Comparison of ENCODE assay signal across 9 mouse cellular contexts in genomic region chr10:17575448-17576332, GRCm38 (mm10).
DNase-seq lines count a peak whose midpoint lies in the region; ATAC-seq and TF ChIP-seq lines count a peak whose summit lies in the region.
"Had no signal": no experiment of that assay in that cellular context is flagged by ENCODE, and none has a peak within 500 bp of the region (broad histone marks: within the 10 kb centered on the region; RNA-seq: fewer than 3 reads in every experiment).

No protein-coding gene starts in this region.

- H3K9ac ChIP-seq in heart, embryonic 11.5 days (ENCODE audit: low read depth, low read length) = peak overlapping the region; percentile 18; the same call in 1 of the 2 replicates
- H3K9ac ChIP-seq in ES-E14 (ENCODE audit: insufficient read depth, low read depth, low read length, poor library complexity, severe bottlenecking) = peak overlapping the region; percentile 10
- H3K9ac ChIP-seq: limb, embryonic 12.5 days had no signal

- H3K4me2 ChIP-seq in heart, embryonic 11.5 days = no peak overlapping the region
- H3K4me2 ChIP-seq: limb, embryonic 12.5 days had no signal

- no peaks in the 10 kb centered on the region for H3K27me3 ChIP-seq in heart, embryonic 11.5 days (ENCODE audit: control insufficient read depth, insufficient read depth, low read length)
- H3K27me3 ChIP-seq in cerebellum, adult 2 months (ENCODE audit: control insufficient read depth, insufficient read depth, low read length) = no peaks in the 10 kb centered on the region
- H3K27me3 ChIP-seq: limb, embryonic 12.5 days had no signal

- 48% methylated on average over 10 of the region's 10 CpGs for WGBS in heart, embryonic 11.5 days (ENCODE audit: insufficient replicate concordance)
- 75% methylated on average over 10 of the region's 10 CpGs for WGBS in cerebellum, adult 2 months

- no peaks in the 10 kb centered on the region for H3K36me3 ChIP-seq in heart, embryonic 11.5 days (ENCODE audit: control insufficient read depth, insufficient read depth, low read length)
- H3K36me3 ChIP-seq in ES-E14 (ENCODE audit: control insufficient read depth, insufficient read depth, low read length, poor library complexity, severe bottlenecking) = no peaks in the 10 kb centered on the region; the same call in 1 of the 2 replicates
- H3K36me3 ChIP-seq: limb, embryonic 12.5 days had no signal

- H3K4me3 ChIP-seq in heart, embryonic 11.5 days (ENCODE audit: low read depth, low read length) = no peak overlapping the region
- no peak overlapping the region for H3K4me3 ChIP-seq in ES-E14 (ENCODE audit: insufficient read depth in 1 of 2, low read depth in 1 of 2, low read length in 2 of 2, poor library complexity in 1 of 2, severe bottlenecking in 1 of 2)
- H3K4me3 ChIP-seq in cerebellum, adult 2 months (replicated peaks; ENCODE audit: insufficient read depth, low read depth, low read length) = no peak overlapping the region
- H3K4me3 ChIP-seq: limb, embryonic 12.5 days had no signal

- no peak for TF ChIP-seq POLR2A in cerebellum, adult 2 months (IDR thresholded peaks at IDR 0.05; ENCODE audit: borderline replicate concordance, insufficient read depth, low read length)

- no peak for DNase-seq in heart, adult 8-10 months (ENCODE audit: low spot score)
- no peak for DNase-seq in ES-E14 (ENCODE audit: low read depth, low spot score)
- peak; percentile 81 for DNase-seq in lung, postnatal 25 days (ENCODE audit: low spot score)
- no peak for DNase-seq in cerebellum, postnatal 36 days
- DNase-seq in cerebellum, adult 2 months = no peak
- no peak for DNase-seq in cerebellum, adult 8-10 months

- no peak for TF ChIP-seq CTCF in cerebellum, adult 2 months (IDR thresholded peaks at IDR 0.05; ENCODE audit: borderline replicate concordance, insufficient read depth, low read depth, low read length)

- peak; percentile 78 for ATAC-seq in heart, embryonic 11.5 days (replicated peaks; ENCODE audit: insufficient number of reproducible peaks, low FRiP score, low TSS enrichment)
- peak; percentile 86 for ATAC-seq in granulocyte monocyte progenitor cell, adult 5-6 weeks (replicated peaks; ENCODE audit: poor library complexity, severe bottlenecking)

- H3K4me1 ChIP-seq in heart, embryonic 11.5 days (ENCODE audit: control insufficient read depth, insufficient read depth, low read length) = peaks cover 7% of the 10 kb centered on the region
- peaks cover 13 to 31% of the 10 kb centered on the region in 2 experiments for H3K4me1 ChIP-seq in ES-E14 (ENCODE audit: control insufficient read depth in 2 of 2, insufficient read depth in 2 of 2, low read length in 2 of 2, poor library complexity in 1 of 2)
- no peaks in the 10 kb centered on the region for H3K4me1 ChIP-seq in cerebellum, adult 2 months (ENCODE audit: control insufficient read depth, insufficient read depth, low read length)

- H3K9me3 ChIP-seq in heart, embryonic 11.5 days (replicated peaks; ENCODE audit: control insufficient read depth, low read length) = no peaks in the 10 kb centered on the region
- H3K9me3 ChIP-seq in ES-E14 (ENCODE audit: control insufficient read depth, insufficient read depth, low read depth, low read length) = no peaks in the 10 kb centered on the region
- H3K9me3 ChIP-seq: limb, embryonic 12.5 days had no signal

- in situ Hi-C loops in ES-E14 (cut with MboI; ENCODE audit: low sequenced_read_pairs in 2 of 2, unreplicated experiment in 2 of 2) = no loop called here

- H3K27ac ChIP-seq in heart, embryonic 11.5 days (ENCODE audit: low read depth, low read length) = peak overlapping the region; percentile 60
- peak overlapping the region; percentile 77 for H3K27ac ChIP-seq in ES-E14 (ENCODE audit: insufficient read depth, low read depth, low read length, poor library complexity, severe bottlenecking)
- H3K27ac ChIP-seq in cerebellum, adult 2 months (ENCODE audit: insufficient read depth, low read length) = no peak overlapping the region
- H3K27ac ChIP-seq: limb, embryonic 12.5 days had no signal

TF ChIP-seq in ES-E14, 5 proteins besides CTCF, POLR2A, EP300 and RAD21:
- TF ChIP-seq MAFK (IDR thresholded peaks at IDR 0.05; ENCODE audit: insufficient read depth, low read depth, low read length) = peak; percentile 89
- no peak for TF ChIP-seq CHD2 (IDR thresholded peaks at IDR 0.05; ENCODE audit: low read depth, low read length)
- TF ChIP-seq ZNF384 (IDR thresholded peaks at IDR 0.05; ENCODE audit: low read depth, low read length) = no peak
- TF ChIP-seq ZC3H11A (IDR thresholded peaks at IDR 0.05; ENCODE audit: borderline replicate concordance, low read depth, low read length) = no peak
